Mouse (Mus musculus) heart, postnatal 0 days (tissue): ENCODE measurements around the gene Phactr3.

Source experiments
- CTCF ChIP-seq: IDR thresholded peaks from 2 replicates; pipeline ENCODE4 v1.5.1; 2016; ENCODE audit warnings: antibody characterized with exemption, control low read depth, low read depth
- EP300 ChIP-seq: IDR thresholded peaks from 2 replicates; pipeline ENCODE4 v1.6.1; 2016; ENCODE audit warnings: antibody characterized with exemption, low read depth

DNA sequence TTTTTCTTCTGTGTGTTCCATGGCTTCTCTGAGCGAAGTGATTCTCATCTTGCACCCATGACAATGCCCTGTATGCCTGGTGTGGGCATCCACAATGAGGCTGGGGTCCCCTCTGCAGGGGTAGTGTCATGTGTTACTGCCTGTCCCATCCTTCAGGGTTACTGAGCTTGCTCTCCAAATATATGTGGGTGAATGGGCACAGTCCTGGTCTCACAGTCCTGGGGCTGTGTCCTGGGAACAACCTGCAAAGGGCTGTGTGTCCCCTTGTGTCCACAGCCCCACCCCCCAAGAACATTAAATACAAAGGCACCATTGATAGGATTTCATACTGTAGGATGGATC is 185.4 kb downstream of the Phactr3 start:
- TF ChIP-seq EP300, result no peak
- no peak for TF ChIP-seq CTCF
